Mouse (Mus musculus) retina, embryonic 14.5 days (tissue): ENCODE measurements around the gene Gm14597.
"Not testable (repeated sequence)": the region's sequence is repeated elsewhere in the genome, so short reads cannot be mapped to it uniquely, and the experiment has no call there.

ENCODE experiments used
- DNase-seq: peaks from one replicate; pipeline ENCODE4 v3.0.0-alpha.2; 2015; ENCODE audit warnings: low spot score

Gm14597 gene

DNA sequence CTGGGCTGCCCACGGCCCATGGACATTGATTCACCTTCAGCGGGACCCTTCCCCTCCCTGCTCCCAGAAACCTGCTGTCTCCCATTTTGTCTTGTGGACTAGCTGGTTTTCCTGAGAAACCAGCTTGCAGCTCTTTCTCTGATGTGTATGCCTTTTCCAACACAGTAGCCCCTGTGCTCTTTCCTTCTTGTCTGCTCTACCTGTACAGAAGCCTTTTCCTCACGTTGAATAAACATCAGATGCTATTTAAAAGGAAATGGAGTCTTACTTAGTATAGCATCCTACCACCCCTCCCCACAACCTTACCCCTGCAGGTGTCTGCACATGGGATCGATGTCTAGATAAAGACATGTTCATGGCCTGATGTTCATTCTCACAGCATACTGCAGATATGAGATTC lies at the start of gene Gm14597:
Gene Gm14597, minus strand, starts transcription at position 101 of the 400 bp plus-strand sequence.
- DNase-seq = not testable (repeated sequence)

DNA sequence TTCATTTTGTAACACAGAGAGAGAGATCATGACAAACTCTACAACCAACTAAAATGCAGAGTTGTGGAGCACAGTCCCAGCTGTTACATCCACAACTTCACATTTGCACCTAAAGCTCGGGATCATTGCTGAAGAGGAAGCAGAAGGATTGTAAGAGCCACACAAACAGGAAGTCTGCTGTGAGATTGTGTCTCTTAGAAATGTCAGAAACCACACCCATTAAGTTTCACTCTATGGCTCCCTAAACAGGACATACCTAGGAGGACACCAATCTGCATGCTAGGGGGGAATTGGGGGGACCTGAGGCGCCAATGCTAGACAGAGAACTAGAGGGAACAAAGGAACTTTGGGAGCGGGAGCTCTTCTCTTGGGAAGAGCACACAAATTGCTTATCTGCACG lies 44.1 kb upstream of the Gm14597 start:
- DNase-seq = not testable (repeated sequence)

DNA sequence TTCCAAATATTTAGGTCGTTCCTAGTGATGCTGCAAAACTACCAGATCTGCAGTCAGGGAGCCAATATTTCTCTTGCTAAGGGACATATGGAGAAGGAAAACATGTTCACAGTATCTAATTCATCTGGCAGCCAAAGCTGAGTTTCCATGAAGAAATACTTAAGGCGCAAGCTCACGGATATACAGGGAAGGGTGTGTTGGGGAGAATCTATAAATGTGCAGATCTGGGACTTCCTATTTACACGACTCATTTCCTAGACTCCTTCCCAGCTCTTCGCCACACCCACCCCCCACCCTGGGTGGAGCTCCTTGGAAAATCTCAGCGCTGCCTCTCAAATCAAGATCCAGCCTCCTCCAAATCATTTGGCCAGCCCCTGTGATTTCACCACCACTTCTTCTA lies 37.1 kb upstream of the Gm14597 start:
- no peak for DNase-seq

DNA sequence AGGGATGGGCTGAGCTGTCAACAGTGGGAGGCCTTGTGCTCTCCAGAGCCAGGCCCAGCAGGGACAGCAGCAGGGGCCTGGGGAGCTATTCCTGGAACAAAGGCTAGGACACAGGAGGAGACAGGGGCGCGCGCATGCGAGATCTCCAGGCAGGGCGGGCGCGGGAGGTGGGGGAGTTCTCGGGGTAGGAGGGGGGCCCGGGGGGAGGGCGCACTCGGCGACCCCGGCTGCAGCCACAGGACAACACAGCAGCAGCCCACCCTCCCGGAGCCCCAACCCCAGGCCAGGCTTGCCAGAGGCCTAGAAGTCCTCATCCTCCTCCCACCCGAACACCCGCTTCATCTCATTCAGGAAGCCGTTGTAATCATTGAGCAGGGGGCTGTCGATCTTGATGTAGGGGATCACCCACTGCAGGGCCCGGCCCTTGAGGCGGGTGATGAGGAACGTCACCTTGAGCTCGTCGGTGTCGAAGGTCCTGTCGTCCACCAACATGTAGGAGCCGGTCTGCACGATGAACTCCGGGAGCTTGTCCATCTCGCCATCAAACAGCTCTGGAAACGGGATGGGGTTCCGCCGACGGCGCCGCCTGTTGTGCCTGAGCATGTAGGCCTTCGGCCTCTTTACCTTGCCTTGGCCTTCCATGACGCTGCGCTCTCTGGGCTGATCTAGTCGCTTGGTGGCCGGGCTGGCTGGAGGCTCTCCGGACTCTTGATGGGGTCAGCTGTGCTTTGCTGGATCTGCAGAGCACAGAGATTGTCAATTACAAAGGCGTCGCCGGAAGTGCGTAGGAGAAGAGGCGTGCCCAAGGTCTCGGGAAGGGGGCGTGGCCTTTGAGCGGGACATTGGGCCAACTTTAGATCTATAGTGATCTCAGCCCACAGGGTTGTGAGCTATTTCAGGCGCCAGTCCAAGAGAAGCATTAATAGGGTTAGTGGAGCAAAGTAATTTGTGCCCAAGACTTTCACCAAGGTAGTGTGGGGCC lies 34.5 kb upstream of the Gm14597 start, which contains the start of gene Rtl8a:
Gene Rtl8a, minus strand, starts transcription at position 703 of the 982 bp plus-strand sequence.
- DNase-seq = peak; percentile 80

DNA sequence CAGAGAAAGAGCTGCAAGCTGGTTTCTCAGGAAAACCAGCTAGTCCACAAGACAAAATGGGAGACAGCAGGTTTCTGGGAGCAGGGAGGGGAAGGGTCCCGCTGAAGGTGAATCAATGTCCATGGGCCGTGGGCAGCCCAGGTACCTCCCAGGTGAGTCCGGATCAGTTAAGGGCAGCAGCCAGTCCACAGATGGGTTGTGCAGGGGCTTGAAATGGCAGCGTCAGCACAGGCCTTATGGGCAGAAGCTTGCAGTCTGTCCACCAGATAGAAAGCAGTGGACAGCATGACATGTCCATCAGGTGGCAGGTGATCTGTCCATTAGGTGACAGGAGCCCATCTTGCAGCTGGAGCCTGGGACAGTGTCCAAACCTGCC lies 33.8 kb upstream of the Gm14597 start:
- DNase-seq = not testable (repeated sequence)

DNA sequence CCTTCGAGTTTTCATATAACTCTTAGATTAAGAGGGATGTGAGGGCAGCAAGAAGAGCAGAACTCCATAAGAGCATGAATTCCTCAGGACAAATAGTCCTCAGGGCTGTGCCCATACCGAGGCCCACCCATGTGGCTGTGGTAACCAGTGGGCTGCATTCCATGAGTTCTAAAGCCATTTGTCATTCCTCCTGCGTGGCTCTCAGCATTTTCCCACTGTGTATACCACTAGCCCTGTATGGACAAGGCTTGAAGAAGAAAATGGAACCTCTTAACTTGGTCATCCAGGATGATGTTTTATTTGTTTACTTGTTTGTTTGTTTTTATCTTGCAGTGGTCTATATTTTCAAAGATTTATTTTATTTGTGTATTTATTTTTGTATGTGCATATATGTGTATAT lies 29.3 kb upstream of the Gm14597 start:
- not testable (repeated sequence) for DNase-seq

DNA sequence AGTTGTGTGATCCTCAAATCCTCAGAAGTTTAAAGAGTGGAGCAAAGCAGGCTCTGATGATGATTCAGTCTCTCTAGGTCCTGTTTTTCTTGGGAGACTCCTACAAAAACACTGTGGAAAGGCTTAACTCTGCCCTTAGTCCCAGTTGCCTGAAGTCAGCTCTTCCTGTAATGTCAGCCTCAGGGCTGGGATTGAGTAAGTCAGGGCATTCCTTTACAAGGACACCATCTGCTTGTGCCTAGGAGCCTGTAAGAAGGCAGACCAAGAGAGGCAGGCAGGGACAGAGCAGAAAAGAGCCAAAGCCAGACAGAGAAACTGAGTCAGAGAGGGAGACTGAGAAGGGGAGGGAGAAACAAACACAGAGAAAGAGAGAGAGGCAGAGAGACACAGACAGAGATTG lies 2.6 kb upstream of the Gm14597 start:
- not testable (repeated sequence) for DNase-seq

DNA sequence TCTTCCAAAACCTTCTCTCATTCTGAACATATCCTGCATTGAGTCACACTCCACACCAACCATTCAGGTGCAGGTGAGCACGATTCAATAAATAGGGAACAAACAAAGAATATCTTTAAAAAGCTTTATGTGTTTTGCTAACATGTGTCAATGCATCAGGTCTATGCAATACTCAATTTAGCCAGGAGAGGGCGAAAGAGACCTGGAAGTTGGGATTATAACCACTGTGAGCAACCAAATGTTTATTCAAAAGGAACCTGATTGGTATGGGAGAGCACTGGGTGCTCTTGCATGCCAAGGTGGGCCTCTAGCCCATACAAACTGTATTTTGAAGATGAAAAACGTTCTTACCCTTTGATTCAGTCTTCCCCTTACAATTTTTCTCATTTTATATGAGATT lies 1.8 kb upstream of the Gm14597 start:
- peak; percentile 84 for DNase-seq

DNA sequence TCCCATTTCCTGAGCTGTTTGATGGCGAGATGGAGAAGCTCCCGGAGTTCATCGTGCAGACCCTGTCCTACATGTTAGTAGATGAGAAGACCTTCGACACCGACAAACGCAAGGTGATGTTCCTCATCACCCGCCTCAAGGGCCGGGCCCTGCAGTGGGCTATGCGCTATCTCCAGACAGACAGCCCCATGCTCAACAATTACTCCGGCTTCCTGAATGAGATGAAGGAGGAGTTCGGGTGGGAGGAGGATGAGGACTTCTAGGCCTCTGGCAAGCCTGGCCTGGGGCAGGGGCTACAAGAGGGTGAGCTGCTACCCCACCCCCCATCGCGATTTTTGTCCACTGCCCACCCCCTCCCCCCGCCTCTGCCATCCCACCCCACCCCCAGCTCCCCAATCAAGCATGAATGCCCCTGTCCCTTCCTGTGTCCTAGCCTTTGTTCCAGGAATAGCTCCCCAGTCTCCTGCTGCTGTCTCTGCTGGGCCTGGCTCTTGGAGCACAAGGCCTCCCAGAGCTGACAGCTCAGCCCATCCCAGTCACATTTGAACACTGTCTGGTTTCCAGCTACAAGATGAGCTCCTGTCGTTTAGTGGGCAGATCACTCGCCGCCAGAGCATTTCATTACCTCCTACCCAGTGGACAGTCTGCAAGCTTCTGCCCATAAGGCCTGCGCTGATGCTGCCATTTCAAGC lies 511 bp downstream of the Gm14597 start:
- peak; percentile 24 for DNase-seq

DNA sequence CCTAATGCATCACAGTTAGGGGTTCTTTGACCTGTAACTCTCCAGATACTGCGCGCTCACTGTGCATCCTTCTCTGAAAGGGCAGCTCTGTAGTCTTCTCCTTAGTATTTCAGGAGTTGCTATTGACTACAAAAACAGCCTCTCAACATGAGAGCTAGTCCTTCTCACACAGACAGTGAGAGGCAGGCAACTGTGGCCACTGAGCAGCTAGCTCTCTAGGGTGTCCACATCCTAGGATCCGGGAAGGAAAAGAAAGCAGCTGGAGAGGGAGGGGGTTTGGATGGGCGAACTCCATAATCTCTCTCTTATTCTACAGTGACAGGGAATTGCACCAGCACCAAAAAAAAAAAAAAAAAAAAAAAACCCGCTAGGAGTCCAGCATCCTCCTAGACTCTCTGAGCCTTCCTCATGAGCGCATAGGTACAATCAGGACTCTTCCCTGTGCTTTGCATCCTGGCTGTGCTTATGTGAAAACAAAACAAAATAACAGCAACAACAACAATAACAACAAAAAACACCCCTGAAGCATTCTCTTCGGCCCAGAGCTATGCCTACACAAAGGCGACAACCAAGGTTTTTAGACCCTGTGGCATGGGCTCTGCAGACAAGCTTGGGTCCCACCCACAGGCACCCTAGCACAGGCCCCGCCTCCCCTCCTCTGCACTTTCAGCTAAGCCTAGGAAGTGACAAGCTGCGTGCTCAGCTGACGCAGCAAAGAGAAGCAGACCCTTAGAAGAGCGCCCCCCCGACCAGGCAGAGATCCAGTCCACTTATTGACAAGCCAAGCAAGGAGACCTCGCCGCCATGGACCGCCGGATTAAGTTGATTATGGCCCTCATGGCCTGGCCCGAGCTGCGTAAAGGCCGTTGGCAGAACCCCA lies 1.3 kb downstream of the Gm14597 start, which contains the start of gene Rtl8c:
Gene Rtl8c, plus strand, starts transcription at position 791 of the 880 bp plus-strand sequence.
- peak; percentile 75 for DNase-seq

DNA sequence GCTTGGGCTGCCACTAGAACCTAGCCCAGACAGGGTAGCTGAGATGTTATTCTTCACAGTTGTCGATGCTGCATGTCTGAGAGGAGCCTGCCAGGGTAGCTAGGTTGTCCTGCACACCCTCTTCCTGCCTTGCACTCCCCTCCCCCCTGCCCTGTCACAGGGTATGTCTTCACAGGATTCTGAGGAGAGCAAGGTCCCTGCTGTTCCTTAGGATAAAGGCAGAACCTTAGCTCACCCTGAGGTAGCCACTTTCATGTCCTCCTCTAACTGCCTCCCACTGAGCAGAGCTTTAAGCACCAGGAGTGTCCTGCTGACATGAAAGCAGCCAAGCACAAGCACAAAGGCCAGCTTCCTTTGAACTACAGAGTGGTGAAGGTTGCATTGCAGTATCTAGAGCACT lies 2.6 kb downstream of the Gm14597 start:
- not testable (repeated sequence) for DNase-seq

DNA sequence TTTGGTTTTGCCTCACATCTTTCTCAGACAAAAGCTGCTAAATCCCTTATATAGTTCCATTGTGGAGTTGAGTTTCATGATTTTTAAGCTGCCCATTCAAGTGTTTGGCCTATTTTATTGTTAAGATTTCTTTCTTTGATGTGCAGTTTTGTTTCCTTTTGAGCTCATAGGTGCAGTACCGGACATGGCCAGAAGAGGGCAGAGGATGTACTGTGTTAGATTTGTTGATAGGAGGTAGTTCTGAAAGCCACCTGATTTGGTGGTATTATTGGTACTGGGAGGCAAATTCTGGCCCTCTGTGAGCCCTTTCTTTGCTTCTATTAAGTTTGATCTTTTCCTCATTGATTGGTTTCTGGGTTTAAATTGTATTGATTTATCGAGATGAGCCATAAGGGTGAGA lies 8.8 kb downstream of the Gm14597 start:
- DNase-seq = not testable (repeated sequence)

DNA sequence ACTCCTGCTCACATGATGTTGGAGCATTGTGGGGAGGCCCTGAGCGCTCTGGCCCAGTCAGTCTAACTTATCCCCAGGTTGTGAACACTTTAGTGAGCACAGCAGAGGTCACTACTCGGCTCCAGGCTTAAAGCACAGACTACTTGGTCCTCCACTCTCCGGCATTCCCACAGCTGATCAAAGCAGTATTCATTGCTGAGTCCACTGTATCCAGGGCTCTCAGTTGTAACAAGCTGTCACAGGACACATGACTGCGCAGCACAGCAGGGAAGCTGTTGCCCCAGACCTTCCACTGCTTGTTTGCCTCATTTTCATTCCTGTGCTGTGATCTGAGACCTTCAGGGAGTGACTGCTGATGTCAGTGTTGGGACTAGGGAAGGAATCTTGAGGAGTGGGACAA lies 25.4 kb downstream of the Gm14597 start:
- not testable (repeated sequence) for DNase-seq

DNA sequence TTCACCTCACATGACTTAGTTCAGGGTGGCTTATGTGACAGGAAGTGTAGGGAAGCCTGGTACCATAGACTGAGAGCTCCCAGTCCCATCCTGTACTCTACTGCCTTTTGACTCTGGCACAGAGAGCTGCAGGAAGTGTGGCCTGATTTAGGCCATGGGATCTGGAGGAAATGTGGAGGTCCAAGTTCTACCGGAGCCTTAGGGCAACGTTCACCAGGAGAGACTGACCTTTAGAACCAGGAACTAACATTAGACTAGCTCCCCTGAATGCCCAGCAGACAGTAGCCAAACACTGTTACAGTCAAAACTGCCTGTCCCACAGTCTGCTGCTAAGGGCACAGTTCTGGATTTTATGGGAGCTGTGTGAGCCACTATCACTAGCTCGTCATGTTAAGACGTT lies 27.4 kb downstream of the Gm14597 start:
- not testable (repeated sequence) for DNase-seq

DNA sequence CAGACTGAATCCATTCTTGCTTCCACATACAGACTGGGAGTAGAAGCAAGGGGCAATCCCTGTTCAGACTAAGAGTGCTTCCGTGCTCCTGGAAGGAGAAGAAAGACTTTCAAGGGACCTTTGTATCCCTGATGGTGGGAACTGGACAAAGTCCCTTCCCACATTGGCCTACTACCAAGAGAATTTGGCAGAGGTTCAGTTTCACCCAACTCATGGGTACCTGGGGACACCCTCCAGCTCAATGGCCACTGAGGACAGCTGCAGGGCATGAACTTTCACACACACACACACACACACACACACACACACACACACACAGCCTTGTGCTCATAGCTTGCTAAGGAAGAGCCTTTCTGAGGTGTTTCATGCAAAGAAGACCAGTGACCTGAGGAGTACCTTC lies 29.5 kb downstream of the Gm14597 start:
- DNase-seq = no peak
